Mouse (Mus musculus) cerebellum, postnatal 10 days (tissue): ENCODE data around the gene Pcdh15.

ENCODE experiments used
- DNase-seq, 2 experiments: peaks; one replicate each; pipeline ENCODE4 v3.0.0; 2021; ENCODE audit warnings: mixed read lengths in 2 of 2

The Pcdh15 gene

DNA sequence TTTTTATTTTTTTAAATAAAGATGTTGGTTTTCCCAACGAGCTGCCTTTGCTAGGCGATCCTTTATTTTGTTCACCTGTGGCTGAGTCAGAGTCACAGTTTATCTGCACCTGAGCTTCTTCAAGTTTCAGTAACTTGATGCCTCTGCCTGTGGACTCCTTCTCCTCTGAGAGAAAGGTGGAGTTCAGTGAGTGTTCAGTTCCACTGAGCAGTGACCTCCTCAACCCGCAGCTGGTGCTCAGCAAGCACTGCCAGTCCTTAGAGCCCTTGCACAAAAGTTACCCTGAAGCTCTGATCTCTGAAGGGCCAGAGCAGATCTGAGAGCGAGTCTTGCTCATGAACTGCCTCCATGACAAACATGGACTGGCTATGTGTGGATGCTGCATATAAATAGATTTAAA is 724.1 kb downstream of the Pcdh15 start:
- DNase-seq: no peak

DNA sequence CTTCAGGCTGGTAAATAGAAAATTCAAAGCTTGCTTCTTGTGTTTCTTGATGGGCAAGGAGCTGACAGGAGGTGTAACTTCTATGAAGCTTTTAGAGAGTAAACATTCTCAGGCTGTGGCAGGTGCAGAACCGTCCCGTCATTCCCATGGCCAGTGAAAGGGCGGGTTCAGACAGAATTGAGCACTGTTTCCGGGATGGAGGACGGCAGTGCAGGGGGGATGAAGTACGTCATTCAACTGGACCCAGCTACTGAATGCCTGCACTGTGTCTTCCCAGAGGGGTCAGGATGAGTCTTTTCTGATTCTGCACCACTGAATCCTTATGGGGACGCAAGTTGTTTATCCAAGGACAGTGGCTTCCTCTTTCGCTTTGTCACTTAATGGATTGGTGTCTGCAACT is 727.2 kb downstream of the Pcdh15 start:
- DNase-seq: peak in 1 of 2 experiments; percentile 16

DNA sequence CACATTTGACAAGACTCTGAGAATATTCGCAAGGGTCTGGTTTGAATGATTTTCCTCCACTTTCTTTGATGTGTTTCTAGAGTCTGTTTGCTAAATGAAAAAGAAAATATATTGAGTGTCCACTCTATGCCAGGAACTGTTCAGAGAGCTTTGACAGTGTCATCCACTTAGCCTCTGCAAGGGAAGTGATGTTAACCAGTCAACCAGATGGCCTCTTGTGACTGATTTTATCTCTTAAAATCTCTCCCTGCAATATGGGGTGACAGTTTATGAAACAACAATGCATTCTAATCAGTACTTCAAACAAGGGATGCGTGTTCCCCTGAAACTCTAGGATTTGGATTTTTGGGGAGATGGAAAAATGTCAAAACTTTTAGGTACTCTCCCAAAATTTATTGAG is 729.6 kb downstream of the Pcdh15 start:
- DNase-seq: no peak

DNA sequence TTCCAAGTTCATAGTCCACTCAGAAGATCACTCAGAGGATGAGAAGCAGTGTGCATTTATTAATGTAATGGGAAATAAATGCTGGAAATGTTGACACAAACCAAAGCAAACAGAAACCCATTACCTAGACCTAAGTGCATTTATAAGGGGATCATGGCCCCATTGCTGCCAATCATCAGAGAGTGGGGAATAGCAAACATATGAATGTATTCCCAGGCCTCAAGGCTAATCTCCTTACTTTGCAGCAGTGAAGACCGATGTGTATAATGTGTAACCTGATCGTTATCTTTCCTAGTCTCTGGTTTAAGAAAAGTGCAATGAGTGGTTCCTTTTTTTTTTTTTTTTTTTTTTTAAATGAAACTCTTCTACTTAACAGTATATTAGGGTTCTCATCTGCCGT is 745.9 kb downstream of the Pcdh15 start:
- no peak for DNase-seq

DNA sequence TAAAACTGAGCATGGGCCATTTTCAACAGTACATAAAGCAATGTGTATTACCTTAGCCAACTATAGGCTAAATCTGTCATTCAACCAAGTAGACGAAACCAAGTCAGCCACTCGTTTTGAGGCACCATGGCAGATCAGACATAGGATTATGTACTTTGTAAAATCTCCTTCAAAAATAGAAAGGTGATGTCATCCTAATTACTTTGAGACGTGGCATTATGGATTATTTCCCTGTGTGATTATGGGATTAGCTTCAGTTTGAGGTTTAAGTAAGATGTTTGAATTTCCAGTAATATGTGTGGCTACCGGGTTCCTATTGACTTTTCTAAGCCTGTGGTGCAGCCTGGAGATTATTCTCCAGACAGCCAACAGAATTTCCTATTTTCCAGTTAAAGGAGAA is 763.0 kb downstream of the Pcdh15 start:
- no peak for DNase-seq

DNA sequence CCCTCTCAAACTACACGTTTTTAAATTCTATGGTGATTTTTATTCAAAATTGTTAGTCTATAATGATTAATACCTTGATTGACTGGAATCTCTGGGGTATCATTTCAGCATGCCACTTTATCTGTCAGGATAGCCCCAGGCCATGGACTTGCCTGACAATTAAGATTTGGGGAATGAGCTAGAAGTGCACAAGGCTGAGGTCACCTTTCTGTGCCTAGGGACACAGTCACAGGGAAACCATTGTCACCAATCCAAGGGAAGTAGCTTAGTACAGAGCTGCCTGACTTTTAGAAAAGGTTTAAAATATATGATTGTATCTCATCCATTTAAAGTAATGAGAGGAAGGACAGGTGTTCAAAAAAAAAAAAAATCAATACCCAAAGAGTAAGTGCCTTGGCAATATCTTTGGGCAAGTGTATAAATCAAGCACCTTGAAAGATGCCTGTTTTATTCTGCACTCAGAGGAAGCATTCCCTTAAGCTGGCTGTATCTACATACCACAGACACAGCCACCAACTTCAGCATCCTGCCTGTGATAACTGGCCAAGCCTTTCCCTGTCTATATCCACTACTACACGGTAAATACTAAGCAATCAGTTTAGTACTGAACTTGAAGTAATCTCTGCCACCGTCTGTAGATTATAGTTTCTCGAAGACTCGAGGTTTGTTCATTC is 779.0 kb downstream of the Pcdh15 start:
- DNase-seq: peak in 1 of 2 experiments; percentile 9

DNA sequence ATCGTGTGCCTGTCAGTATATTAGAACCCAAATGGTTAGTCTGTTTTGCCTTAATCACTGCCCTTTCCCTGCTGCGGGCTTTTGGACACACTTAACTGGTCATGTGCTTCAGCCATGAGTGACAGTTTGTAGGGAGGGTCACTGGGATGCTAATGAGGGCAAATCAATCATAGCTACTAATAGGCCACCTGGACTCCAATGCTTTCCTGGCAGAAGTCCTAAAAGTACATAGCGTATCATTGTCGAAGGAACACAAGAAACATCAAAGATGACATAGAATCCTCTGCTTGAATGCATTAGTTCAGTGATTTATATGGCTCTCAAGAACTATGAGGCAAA is 779.6 kb downstream of the Pcdh15 start:
- peak; percentile 29 to 42 for DNase-seq

DNA sequence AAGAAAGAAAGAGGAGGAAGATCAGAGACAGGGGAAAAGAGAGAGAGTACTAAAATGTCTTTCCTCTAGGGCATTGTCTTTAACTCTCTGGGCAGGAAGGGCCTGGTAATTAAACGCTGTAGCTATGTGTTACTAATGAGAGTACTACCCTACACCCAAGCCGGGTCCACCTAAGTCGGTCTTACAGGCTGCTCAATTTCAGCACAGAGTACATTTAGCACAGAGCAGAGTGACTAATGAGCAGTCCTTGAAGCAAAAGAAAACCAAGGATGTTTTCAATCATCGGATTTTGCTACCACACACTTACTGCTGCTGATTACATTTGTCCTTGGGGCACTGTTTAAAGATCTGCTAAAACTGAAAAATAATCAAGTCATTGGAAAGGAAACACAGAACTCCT is 788.6 kb downstream of the Pcdh15 start:
- no peak for DNase-seq

DNA sequence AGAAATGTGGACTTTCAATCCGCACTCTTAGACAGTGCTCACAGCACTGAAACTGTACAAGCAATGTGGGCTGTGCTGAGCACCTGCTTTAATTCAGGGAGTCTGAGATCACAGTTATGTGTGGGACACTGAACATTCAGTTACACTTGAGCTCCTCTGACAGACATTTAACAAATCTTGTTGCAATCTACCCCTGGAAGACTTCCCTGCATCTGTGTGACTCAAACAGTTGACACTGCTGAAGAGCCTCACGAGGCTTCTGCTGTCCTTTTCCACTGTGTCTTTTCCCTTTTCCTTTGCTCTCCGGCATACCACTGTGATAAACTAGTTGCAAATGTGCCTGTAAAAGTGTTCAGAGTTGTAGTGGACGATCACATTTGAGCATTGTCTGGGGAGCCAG is 793.1 kb downstream of the Pcdh15 start:
- DNase-seq: no peak

DNA sequence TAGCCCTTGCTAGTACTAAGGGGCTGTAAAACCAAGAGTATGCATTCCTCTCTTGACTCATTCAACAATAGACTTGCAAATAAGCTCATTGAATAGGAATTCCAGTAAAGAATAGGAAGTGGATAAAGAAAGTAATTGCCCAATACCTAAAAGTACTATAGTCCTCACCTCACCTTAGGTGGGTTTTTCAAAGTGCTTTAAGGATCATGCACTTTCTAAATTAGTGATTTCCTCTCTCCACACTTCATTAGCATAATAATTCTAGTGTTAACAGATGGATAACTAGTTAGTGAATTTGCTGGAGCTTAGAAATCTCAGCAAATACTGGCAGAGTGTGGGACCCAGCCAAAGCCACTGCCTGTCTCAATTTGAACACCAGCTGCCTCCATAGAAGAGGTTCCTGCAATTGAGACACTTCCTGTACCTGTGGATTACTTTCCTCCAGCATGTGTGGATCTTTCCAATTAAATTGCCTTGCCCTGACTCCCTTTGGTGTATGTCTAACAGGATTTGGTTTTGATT is 797.0 kb downstream of the Pcdh15 start:
- no peak for DNase-seq

DNA sequence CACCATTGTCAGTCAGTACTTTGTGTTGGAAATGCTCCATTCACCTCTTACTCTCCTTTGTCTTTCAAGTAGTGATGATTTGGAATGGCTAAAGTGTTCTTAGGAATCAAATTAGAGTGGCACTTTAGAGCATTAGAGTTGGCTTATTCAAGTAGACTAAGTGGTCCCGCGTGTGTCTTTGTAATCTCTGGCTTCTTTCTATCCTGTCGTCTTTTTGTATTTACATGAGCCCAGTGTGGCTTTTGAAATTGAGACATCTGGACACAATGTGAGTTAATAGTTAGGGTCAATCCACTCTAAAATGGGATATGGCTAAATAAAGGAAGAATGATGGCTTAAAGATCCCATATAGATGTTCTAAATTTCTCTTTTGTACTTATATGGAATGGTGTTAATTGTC is 800.0 kb downstream of the Pcdh15 start:
- DNase-seq: no peak

DNA sequence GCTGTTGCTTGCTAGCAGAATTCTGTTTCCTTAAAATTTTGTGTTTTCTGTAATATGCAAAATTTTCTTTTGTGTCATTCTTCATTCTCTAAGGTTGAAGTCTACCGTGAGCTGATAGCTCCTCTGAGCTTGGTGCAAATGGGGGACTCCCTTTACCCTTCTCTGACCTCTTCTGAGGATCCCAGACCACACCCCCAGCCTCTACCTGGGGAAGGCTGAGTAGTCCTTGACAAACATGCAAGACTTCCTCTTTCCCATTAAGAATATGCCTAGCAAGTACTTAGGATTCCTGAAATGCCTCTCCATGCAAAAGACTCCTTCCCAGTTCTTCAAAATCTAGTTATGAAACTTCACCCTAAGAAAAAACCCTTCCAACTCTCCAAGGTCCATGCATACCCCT is 808.5 kb downstream of the Pcdh15 start:
- DNase-seq: no peak

DNA sequence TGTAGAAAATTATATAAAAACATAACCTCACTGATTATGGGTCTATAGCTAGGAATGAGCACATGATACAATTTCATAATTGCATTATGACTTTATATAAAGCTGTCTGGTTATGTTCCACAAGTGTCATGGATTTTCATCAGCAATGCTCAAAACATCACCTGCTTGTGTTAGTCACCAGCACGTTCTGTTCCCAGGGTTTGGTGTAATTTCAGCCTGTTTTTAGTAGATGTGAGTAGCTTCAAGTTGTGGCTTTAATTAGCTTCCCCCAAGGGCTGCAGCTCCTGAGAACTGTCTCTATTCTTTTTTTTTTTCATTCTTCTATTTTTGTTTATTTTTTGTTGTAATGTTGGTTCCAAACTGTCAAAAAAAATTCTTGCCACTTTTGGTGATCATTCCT is 809.4 kb downstream of the Pcdh15 start:
- no peak for DNase-seq

DNA sequence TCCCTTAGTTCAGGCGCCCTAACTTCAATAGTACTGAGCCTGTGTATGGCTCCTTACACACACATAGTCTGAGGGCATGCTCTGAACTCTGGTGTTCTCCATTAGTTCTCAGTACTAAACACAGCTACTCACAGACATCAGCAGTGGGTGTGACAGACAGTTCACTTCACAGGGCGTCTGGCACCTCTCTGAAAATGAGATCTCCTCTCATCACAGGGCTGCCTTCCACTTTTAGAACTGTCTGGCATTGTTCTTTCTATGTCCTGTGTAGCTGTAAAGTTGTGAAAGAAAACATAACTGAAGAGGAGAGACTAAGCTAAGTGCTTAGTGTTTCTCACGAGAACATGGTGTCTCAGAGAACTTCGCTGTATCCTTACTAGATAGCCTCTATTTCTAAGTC is 816.0 kb downstream of the Pcdh15 start:
- no peak for DNase-seq

DNA sequence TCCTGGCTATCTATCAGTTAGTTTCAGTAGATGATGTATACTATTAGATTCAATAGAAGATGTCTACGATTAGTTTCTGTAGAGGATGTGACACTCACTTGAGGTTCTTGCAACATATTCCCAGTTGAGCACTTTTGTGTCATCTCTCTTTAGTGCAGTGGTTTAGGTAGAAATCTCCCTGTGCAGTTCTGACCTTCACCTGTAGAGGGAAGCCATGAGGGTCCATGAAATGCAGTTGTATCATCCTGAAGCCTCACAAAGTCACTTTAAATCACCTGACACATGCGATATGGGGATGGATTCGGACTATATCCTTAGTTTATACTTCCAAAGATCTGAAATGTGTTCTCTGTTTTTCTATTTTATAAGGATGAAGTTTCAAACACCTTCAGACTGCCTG is 822.4 kb downstream of the Pcdh15 start:
- peak; percentile 50 to 61 for DNase-seq

DNA sequence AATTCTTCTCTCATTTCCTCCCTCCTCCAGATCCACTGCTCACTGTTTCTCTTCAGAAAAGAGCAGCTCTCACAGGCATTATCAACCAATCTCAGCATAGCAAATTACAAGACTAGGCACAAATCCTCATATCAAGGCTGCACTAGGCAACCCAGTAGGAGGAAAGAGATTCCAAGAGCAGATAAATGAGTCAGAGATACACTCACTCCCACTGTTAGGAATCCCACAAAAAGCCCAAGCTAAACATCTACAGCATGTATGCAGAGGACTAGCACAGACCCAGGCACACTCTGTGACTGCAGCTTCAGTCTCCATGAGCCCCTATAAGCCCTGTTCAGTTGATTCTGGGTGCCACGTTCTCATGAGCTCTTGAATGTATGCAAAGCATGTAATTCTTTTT is 829.5 kb downstream of the Pcdh15 start:
- DNase-seq: no peak

DNA sequence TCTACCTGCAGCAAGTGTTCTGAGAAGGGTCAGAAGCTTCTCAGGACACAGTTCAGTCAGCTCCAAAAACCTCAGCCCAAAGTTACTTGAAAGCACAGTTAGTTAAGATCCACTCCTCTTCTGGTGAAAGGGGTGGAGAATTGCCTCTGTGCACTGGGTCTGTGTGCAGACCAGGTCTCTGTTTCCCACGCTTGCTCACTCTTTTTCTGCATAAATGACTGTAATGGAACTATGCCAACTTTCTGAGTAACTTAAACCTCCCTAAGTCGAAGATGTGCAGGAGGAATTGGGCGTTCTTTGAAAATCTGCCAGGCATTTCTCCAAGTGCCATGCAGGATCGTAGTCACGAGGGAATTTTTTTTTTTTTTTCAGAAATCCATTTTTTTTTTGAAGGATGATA is 830.6 kb downstream of the Pcdh15 start:
- DNase-seq: peak in 1 of 2 experiments; percentile 5

DNA sequence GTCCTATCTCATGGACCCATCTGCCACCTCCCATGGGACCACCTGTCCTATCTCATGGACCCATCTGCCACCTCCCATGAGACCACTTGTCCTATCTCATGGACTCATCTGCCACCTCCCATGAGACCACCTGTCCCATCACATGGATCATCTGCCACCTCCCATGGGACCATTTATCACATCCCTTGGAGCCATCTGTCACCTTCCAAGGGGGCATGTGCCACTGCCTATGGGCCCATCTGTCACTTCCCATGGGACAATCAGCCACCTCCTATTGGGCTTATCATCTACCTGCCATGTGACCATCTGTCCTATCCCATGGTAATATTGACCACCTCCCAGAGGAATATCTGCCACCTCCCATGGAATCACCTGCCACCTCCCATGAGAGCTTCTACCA is 832.0 kb downstream of the Pcdh15 start:
- DNase-seq: peak; percentile 9 to 18

DNA sequence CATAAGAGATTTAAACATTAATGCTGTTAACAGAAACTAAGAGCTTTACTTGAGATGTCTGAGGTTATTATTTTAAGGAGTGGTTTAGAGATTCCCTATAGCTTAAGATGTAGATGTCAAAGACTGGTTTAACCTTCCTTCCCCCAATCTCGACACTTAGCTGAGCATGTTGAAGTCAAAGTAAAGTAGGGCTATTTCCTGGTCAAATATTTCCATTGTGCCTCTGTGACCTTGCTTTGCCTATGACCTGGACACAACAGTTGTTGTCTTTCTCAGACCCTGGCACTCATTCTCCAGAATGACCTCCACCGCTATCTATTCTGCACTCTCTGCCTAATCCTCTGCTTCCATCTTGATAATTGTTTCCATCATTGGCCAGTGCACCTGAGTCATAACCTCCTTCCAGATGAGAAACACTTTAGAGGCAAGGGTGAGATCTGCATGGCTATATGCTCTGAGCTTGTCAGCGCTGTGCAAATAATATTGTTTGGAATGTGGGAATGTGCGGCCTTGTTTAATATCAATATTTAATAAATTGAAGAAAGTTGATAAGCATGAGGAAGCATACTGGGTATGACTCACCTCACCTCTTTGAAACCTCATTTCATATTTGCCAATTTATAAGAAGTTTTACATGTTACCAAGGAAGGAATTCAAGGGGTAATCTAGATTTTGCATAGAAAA is 833.0 kb downstream of the Pcdh15 start:
- no peak for DNase-seq

DNA sequence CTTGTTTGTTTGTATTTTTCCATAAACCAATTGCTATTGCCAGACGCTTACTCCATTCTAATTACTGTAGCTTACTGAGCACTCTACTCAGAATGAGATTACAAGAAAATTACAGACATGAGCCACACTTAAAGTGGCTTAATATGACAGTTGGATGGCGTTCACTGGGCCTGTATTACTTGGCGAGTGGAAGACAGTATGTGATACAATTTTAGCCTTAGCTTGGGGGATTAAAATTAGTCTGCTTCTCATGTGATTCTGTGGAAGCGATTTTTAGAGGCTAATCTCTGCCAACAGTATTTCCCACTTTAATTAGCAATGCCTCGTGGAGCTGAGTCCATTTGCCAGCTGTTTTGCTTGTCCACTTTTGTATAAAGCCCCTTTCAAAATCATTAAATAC is 837.0 kb downstream of the Pcdh15 start:
- DNase-seq: peak; percentile 7 to 11

DNA sequence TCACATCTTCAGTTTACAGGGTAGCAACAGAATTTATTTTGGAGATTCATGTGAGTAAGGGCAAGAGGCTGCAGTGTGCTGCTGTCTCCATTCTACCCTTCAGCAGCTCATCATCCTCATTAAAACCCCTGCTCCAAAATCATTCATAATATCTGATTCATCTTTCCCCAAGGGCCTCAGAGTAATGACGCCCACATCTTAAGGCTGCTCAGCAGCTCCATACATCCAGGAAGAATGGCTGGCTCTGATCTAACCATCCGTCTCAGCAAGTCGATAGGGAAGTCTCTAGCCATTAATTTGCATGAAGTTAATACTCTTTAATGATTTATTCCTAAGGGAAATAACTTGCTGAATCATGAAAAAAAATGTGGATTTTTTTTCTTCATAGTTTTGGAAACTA is 839.8 kb downstream of the Pcdh15 start:
- DNase-seq: no peak

DNA sequence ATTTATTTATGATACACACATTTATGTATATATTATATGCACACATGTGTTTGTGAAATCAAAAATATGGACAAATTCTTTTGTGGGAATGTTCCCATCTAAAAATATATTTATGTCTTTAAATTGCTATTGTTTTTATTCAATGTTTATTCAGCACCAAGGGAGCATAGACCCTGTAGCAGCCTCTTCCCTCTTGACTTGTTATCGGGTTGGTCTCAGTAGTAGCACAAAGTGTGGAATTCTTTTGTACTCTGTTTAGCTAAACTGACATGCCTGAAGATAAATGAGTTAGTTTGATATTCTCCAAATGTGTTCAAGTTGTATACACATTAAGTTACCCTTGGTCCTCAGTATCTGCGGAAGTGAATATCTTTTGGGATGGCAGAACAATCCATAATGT is 848.7 kb downstream of the Pcdh15 start:
- DNase-seq: no peak

DNA sequence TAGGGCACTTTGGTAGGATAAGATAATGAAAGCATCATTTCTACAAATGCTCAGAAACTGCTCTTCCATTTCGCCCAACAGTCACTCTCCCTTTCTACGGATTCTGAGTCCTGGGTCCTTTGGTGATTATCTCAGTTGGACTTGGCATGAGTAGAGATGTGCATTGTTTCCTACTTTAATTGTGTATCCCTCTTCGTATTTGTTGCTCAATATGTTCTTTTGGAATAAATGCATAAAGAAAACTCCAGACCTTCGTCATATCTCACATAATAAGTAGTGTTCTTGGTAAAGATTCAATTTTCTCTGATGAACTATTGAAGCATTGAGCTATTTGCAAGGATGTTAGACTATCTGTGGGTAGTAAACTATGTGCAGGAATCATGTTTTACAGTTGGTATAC is 854.2 kb downstream of the Pcdh15 start:
- no peak for DNase-seq

DNA sequence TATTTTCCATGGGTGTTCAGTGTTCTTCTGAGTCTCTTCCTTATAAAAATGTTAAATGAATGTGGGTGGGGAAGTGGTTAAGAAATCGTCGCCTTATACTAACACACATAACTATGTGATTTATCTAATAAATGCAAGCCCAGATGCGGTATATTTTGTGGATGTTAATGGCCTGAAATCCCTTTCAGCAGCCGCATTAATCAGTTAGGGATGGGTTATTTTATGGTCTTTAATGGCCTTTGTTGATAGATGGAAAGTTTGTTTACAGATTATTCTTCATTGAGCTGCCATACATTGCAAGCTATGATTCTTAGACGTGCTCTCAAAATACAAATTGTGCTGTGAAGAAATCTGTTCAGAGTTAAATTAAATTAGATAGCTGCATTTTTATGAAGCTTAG is 884.9 kb downstream of the Pcdh15 start:
- no peak for DNase-seq

DNA sequence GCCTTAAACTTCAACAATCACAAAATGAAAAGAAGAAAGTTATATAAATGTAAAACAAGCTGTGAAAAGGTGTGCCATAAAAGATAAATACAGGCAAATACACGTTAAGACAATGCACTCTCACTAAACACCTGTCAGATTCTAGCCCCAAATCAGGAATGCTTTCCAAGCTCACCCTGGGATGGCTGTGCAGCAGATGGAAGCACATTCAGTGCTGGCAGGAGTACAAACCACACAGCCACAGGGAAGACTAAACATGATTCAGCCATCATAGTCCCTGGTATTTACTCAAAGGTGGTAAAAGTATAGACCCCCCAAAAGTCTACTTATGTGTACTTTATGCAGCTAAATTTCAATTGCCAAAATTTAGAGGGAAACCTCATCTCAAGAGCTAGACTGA is 909.7 kb downstream of the Pcdh15 start:
- DNase-seq: peak; percentile 94
